Mouse (Mus musculus) myocyte (in vitro differentiated cells): Measurements from ENCODE around the gene Psmb11. TPM values are rescaled to one million over a fixed set of nuclear protein-coding genes. Genes with fewer than 3 reads are reported as not detected.

Source experiments
- H3K27me3 ChIP-seq: one replicate; pipeline ENCODE4 v1.6.1; 2011; ENCODE audit not compliant: control insufficient read depth, insufficient read depth, insufficient read length
- H3K36me3 ChIP-seq: one replicate; pipeline ENCODE4 v1.6.1; 2011; ENCODE audit not compliant: control insufficient read depth, insufficient read depth
- H3K4me2 ChIP-seq: one replicate; pipeline ENCODE4 v1.6.1; 2011; ENCODE audit warnings: low read depth, control low read depth
- H3K4me3 ChIP-seq: one replicate; pipeline ENCODE4 v1.5.1; 2011; ENCODE audit warnings: mild to moderate bottlenecking, control low read depth, moderate library complexity
- H3K79me2 ChIP-seq: one replicate; pipeline ENCODE4 v1.6.1; 2011; ENCODE audit not compliant: control insufficient read depth, insufficient read depth
- H3ac ChIP-seq: one replicate; pipeline ENCODE4 v1.6.1; 2011; ENCODE audit not compliant: control insufficient read depth, insufficient read length
- CEBPB ChIP-seq: IDR thresholded peaks from 2 replicates; pipeline ENCODE4 v1.6.1; 2011; ENCODE audit warnings: mild to moderate bottlenecking, moderate library complexity; ENCODE audit not compliant: poor library complexity, insufficient read depth, severe bottlenecking
- E2F4 ChIP-seq: IDR thresholded peaks from one replicate; pipeline ENCODE4 v1.6.1; 2011; ENCODE audit warnings: mild to moderate bottlenecking, control low read depth, moderate library complexity; ENCODE audit not compliant: insufficient read depth
- MAX ChIP-seq: IDR thresholded peaks from one replicate; pipeline ENCODE4 v1.6.1; 2011; ENCODE audit warnings: low read depth, mild to moderate bottlenecking, control low read depth
- MYOD1 ChIP-seq, 3 experiments: IDR thresholded peaks; one replicate each; pipeline ENCODE4 v1.6.1; 2011; ENCODE audit warnings: control low read depth in 2 of 3, low read depth in 2 of 3, mild to moderate bottlenecking in 2 of 3, moderate library complexity in 1 of 3; ENCODE audit not compliant: insufficient read length in 2 of 3, control insufficient read depth in 1 of 3
- MYOG ChIP-seq, 3 experiments: IDR thresholded peaks; one replicate each; pipeline ENCODE4 v1.6.1; 2011; ENCODE audit warnings: control low read depth in 2 of 3, low read depth in 2 of 3, mild to moderate bottlenecking in 2 of 3; ENCODE audit not compliant: insufficient read length in 2 of 3, control insufficient read depth in 1 of 3, insufficient read depth in 1 of 3
- POLR2A ChIP-seq: IDR thresholded peaks from one replicate; pipeline ENCODE4 v1.6.1; 2011; ENCODE audit warnings: low read depth, mild to moderate bottlenecking, control low read depth, moderate library complexity; ENCODE audit not compliant: insufficient read length
- POLR2AphosphoS2 ChIP-seq: IDR thresholded peaks from one replicate; pipeline ENCODE4 v1.6.1; 2011; ENCODE audit warnings: low read depth, control low read depth; ENCODE audit not compliant: insufficient read length
- REST ChIP-seq: IDR thresholded peaks from one replicate; pipeline ENCODE4 v1.6.1; 2011; ENCODE audit warnings: mild to moderate bottlenecking, control low read depth, moderate library complexity; ENCODE audit not compliant: insufficient read depth, insufficient read length
- SRF ChIP-seq: IDR thresholded peaks from one replicate; pipeline ENCODE4 v1.6.1; 2011; ENCODE audit warnings: low read depth; ENCODE audit not compliant: control insufficient read depth, insufficient read length
- TCF12 ChIP-seq: IDR thresholded peaks from one replicate; pipeline ENCODE4 v1.6.1; 2011; ENCODE audit warnings: mild to moderate bottlenecking, control low read depth; ENCODE audit not compliant: poor library complexity, insufficient read depth, severe bottlenecking
- TCF3 ChIP-seq: IDR thresholded peaks from one replicate; pipeline ENCODE4 v1.6.1; 2011; ENCODE audit warnings: low read depth, control low read depth; ENCODE audit not compliant: insufficient read length
- USF1 ChIP-seq: IDR thresholded peaks from one replicate; pipeline ENCODE4 v1.6.1; 2011; ENCODE audit warnings: low read depth, mild to moderate bottlenecking, control low read depth, moderate library complexity
- polyA plus RNA-seq: library from polyadenylated mRNA; unstranded; fragments of >200 nt; fragmentation: generic; extraction: Trizol; gene quantifications from one replicate; pipeline ENCODE4 v1.2.1, GENCODE M21; 2012; ENCODE audit warnings: missing spikeins

Gene Psmb11
- polyA plus RNA-seq, 1 experiment: not detected

DNA sequence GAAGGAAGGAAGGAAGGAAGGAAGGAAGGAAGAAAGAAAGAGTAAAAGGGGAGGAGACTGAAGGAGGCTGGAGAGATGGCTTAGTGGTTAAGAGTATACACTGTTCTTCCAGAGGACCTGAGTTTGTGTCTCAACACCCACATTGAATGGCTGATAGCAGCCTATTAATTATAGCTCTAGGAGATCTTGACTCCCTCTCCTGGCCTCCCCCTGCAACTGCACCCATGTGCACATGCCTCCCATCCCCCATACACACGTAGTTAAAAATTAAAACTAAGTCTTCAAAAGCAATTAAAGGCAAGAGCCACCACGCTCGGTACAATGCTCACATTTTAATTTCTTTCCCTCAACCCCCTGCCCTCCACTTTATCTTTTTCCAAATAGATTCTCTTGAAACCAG is 27.2 kb upstream of the Psmb11 start:
- H3K36me3 ChIP-seq: no peaks in the 10 kb centered on the region
- H3K79me2 ChIP-seq: no peaks in the 10 kb centered on the region
- no peak overlapping the region for H3K4me3 ChIP-seq
- no peak overlapping the region for H3ac ChIP-seq
- H3K4me2 ChIP-seq: no peak overlapping the region
- no peak for TF ChIP-seq TCF12
- no peak for TF ChIP-seq MYOD1 (IDR thresholded peaks at IDR 0.05; ENCODE audit: control insufficient read depth in 1 of 3, insufficient read length in 2 of 3, low read depth in 2 of 3)
- no peak for TF ChIP-seq POLR2A
- TF ChIP-seq REST: no peak
- TF ChIP-seq USF1: no peak
- TF ChIP-seq POLR2AphosphoS2: no peak
- no peak for TF ChIP-seq CEBPB
- no peaks in the 10 kb centered on the region for H3K27me3 ChIP-seq

GRCm38 (mm10) chr14:54594631-54595414 is 26.4 kb upstream of the Psmb11 start:
- no peak overlapping the region for H3ac ChIP-seq
- H3K36me3 ChIP-seq: no peaks in the 10 kb centered on the region
- H3K4me2 ChIP-seq: no peak overlapping the region
- H3K27me3 ChIP-seq: no peaks in the 10 kb centered on the region
- H3K79me2 ChIP-seq: no peaks in the 10 kb centered on the region
- H3K4me3 ChIP-seq: no peak overlapping the region
- TF ChIP-seq MYOG (IDR thresholded peaks at IDR 0.05; ENCODE audit: control insufficient read depth in 1 of 3, insufficient read depth in 1 of 3, insufficient read length in 2 of 3, low read depth in 2 of 3) (peak in 1 of 3 experiments; percentile 15), SRF (no peak), USF1 (no peak), MYOD1 (IDR thresholded peaks at IDR 0.05; ENCODE audit: control insufficient read depth in 1 of 3, insufficient read length in 2 of 3, low read depth in 2 of 3) (peak in 1 of 3 experiments; percentile 45), POLR2A (no peak)

- no peak overlapping the region for H3ac ChIP-seq
- H3K4me3 ChIP-seq: no peak overlapping the region
- H3K36me3 ChIP-seq: no peaks in the 10 kb centered on the region
- no peak overlapping the region for H3K4me2 ChIP-seq
- TF ChIP-seq POLR2A: no peak
- TF ChIP-seq MAX: no peak
- no peak for TF ChIP-seq TCF12
- no peak for TF ChIP-seq POLR2AphosphoS2
- TF ChIP-seq SRF: no peak
- no peak for TF ChIP-seq MYOG (IDR thresholded peaks at IDR 0.05; ENCODE audit: control insufficient read depth in 1 of 3, insufficient read depth in 1 of 3, insufficient read length in 2 of 3, low read depth in 2 of 3)
- no peak for TF ChIP-seq MYOD1 (IDR thresholded peaks at IDR 0.05; ENCODE audit: control insufficient read depth in 1 of 3, insufficient read length in 2 of 3, low read depth in 2 of 3)
- no peaks in the 10 kb centered on the region for H3K27me3 ChIP-seq
- H3K79me2 ChIP-seq: no peaks in the 10 kb centered on the region
Measured at GRCm38 (mm10) chr14:54597084-54597483, 24.1 kb upstream of the Psmb11 start.

- TF ChIP-seq E2F4: no peak
- no peak overlapping the region for H3K4me2 ChIP-seq
- H3ac ChIP-seq: no peak overlapping the region
- no peaks in the 10 kb centered on the region for H3K79me2 ChIP-seq
- H3K4me3 ChIP-seq: no peak overlapping the region
- H3K27me3 ChIP-seq: no peaks in the 10 kb centered on the region
- H3K36me3 ChIP-seq: no peaks in the 10 kb centered on the region
Measured at GRCm38 (mm10) chr14:54601601-54602000, 19.6 kb upstream of the Psmb11 start.

GRCm38 (mm10) chr14:54602613-54603012 is 18.6 kb upstream of the Psmb11 start:
- Histone ChIP-seq H3K79me2 (no peaks in the 10 kb centered on the region), H3K4me3 (peak overlapping the region; percentile 31), H3K4me2 (peak overlapping the region; percentile 75), H3ac (peak overlapping the region; percentile 35), H3K36me3 (no peaks in the 10 kb centered on the region), H3K27me3 (no peaks in the 10 kb centered on the region)
- no peak for TF ChIP-seq POLR2A
- TF ChIP-seq USF1: no peak
- TF ChIP-seq MYOG (IDR thresholded peaks at IDR 0.05; ENCODE audit: control insufficient read depth in 1 of 3, insufficient read depth in 1 of 3, insufficient read length in 2 of 3, low read depth in 2 of 3): no peak
- no peak for TF ChIP-seq TCF3
- no peak for TF ChIP-seq REST
- no peak for TF ChIP-seq CEBPB
- TF ChIP-seq SRF: no peak
- no peak for TF ChIP-seq POLR2AphosphoS2
- no peak for TF ChIP-seq MAX
